Mouse (Mus musculus) liver, embryonic 15.5 days (tissue): Measurements from ENCODE around the gene Vmn1r67. TPM values are rescaled to one million over a fixed set of nuclear protein-coding genes. Genes with fewer than 3 reads are reported as not detected.
A peak's percentile ranks its signal among the peaks of the same experiment; 100 is the strongest.

Experiments used
- ATAC-seq: fragments of 200-750 bp; cut with Nextera tagmentation; 2 replicates; pipeline ENCODE4 v1.8.0; 2017; ENCODE audit warnings: moderate number of reproducible peaks, mild to moderate bottlenecking, moderate library complexity; ENCODE audit not compliant: insufficient read depth
- H3K27ac ChIP-seq: fragments of 300-500 bp; sonication (generic); replicated peaks from 2 replicates; pipeline ENCODE4 v1.5.1; 2015; ENCODE audit warnings: mild to moderate bottlenecking, inconsistent platforms
- H3K27me3 ChIP-seq: fragments of 300-500 bp; sonication (generic); 2 replicates; pipeline ENCODE4 v1.6.1; 2015; ENCODE audit warnings: mild to moderate bottlenecking, inconsistent platforms
- H3K36me3 ChIP-seq: fragments of 300-500 bp; sonication (generic); replicated peaks from 2 replicates; pipeline ENCODE4 v1.6.1; 2015; ENCODE audit warnings: moderate library complexity, mild to moderate bottlenecking, inconsistent platforms
- H3K4me1 ChIP-seq: fragments of 300-500 bp; sonication (generic); replicated peaks from 2 replicates; pipeline ENCODE4 v1.6.1; 2015; ENCODE audit warnings: inconsistent platforms
- H3K4me2 ChIP-seq: fragments of 300-500 bp; sonication (generic); 2 replicates; pipeline ENCODE4 v1.6.1; 2015; ENCODE audit warnings: moderate library complexity, mild to moderate bottlenecking, inconsistent platforms
- H3K4me3 ChIP-seq: fragments of 300-500 bp; sonication (generic); replicated peaks from 2 replicates; pipeline ENCODE4 v1.5.1; 2015; ENCODE audit warnings: mild to moderate bottlenecking, inconsistent platforms
- H3K9ac ChIP-seq: fragments of 300-500 bp; sonication (generic); 2 replicates; pipeline ENCODE4 v1.6.1; 2015; ENCODE audit warnings: moderate library complexity, mild to moderate bottlenecking, inconsistent platforms
- H3K9me3 ChIP-seq: fragments of 300-500 bp; sonication (generic); replicated peaks from 2 replicates; pipeline ENCODE4 v1.6.1; 2016; ENCODE audit warnings: inconsistent platforms
- WGBS: fragments of 180-500 bp; shearing (Covaris S2); methylation state at CpG from one replicate; pipeline ENCODE4 v1.1.7; 2015; ENCODE audit warnings: mixed read lengths; ENCODE audit not compliant: insufficient replicate concordance; 5-methylcytosine and 5-hydroxymethylcytosine counted together
- polyA plus RNA-seq: library from polyadenylated mRNA; unstranded; fragments of >200 nt; fragmentation: Nextera tagmentation; extraction: Ambion mirVana; gene quantifications from 2 replicates; pipeline ENCODE4 v1.2.1, GENCODE M21; 2015

Gene Vmn1r67
- not detected in 2 replicates for polyA plus RNA-seq

- no peak for ATAC-seq
- no peaks in the 10 kb centered on the region for H3K4me1 ChIP-seq
- H3K27ac ChIP-seq, result no peak within 1 kb of the TSS
- no peak within 1 kb of the TSS for H3K4me3 ChIP-seq
- no peaks in the 10 kb centered on the region for H3K27me3 ChIP-seq
- H3K9me3 ChIP-seq, result no peaks in the 10 kb centered on the region
- no peaks in the 10 kb centered on the region for H3K36me3 ChIP-seq
- no peak within 1 kb of the TSS for H3K9ac ChIP-seq
- no peak within 1 kb of the TSS for H3K4me2 ChIP-seq
These were observed at the start of gene Vmn1r67 for GRCm38 (mm10) chr7:10443031-10443430. Gene Vmn1r67 (plus strand): TSS chr7:10443331.

- no peak overlapping the region for H3K4me3 ChIP-seq
These were observed 15.0 kb downstream of the Vmn1r67 start for GRCm38 (mm10) chr7:10458166-10458565.

GRCm38 (mm10) chr7:10479813-10480212 lies 36.7 kb downstream of the Vmn1r67 start:
- Histone ChIP-seq H3K9ac (no peak overlapping the region), H3K4me3 (no peak overlapping the region), H3K27ac (no peak overlapping the region), H3K27me3 (no peaks in the 10 kb centered on the region), H3K4me1 (no peaks in the 10 kb centered on the region), H3K36me3 (no peaks in the 10 kb centered on the region), H3K4me2 (no peak overlapping the region), H3K9me3 (no peaks in the 10 kb centered on the region)
- no peak for ATAC-seq

More at GRCm38 (mm10) chr7:10458166-10458565, 15.0 kb downstream of the Vmn1r67 start:
- 43% methylated on average over 3 of the region's 3 CpGs for WGBS
- H3K27me3 ChIP-seq, result no peaks in the 10 kb centered on the region
- H3K9me3 ChIP-seq, result no peaks in the 10 kb centered on the region
- H3K36me3 ChIP-seq, result no peaks in the 10 kb centered on the region
- ATAC-seq, result no peak
- no peaks in the 10 kb centered on the region for H3K4me1 ChIP-seq
- H3K9ac ChIP-seq, result no peak overlapping the region
- no peak overlapping the region for H3K4me2 ChIP-seq
- H3K27ac ChIP-seq, result no peak overlapping the region

GRCm38 (mm10) chr7:10480588-10481233 lies 37.6 kb downstream of the Vmn1r67 start:
- H3K4me2 ChIP-seq, result no peak overlapping the region

GRCm38 (mm10) chr7:10494786-10495521 lies 51.8 kb downstream of the Vmn1r67 start, which contains the start of gene Zik1:
Gene Zik1 (minus strand): TSS chr7:10495394.
- H3K27ac ChIP-seq, result no peak within 1 kb of the TSS
- no peaks in the 10 kb centered on the region for H3K27me3 ChIP-seq
- H3K4me3 ChIP-seq, result peak within 1 kb of the TSS; percentile 65
- H3K36me3 ChIP-seq, result peaks cover 16% of the 10 kb centered on the region
- H3K4me2 ChIP-seq, result peak within 1 kb of the TSS; percentile 66
- peak; percentile 91 for ATAC-seq
- no peaks in the 10 kb centered on the region for H3K9me3 ChIP-seq
- H3K9ac ChIP-seq, result peak within 1 kb of the TSS; percentile 50; the same call in 1 of the 2 replicates
- WGBS, result 3% methylated on average over 33 of the region's 33 CpGs
- 0 out of 2 replicates have a peak, but pooled peaks cover 8% of the 10 kb centered on the region for H3K4me1 ChIP-seq

More at GRCm38 (mm10) chr7:10480588-10481233, 37.6 kb downstream of the Vmn1r67 start:
- H3K4me3 ChIP-seq, result no peak overlapping the region
- H3K9me3 ChIP-seq, result no peaks in the 10 kb centered on the region
- no peak overlapping the region for H3K9ac ChIP-seq
- WGBS, result 54% methylated on average over 18 of the region's 18 CpGs
- H3K4me1 ChIP-seq, result no peaks in the 10 kb centered on the region
- no peak for ATAC-seq
- H3K27ac ChIP-seq, result no peak overlapping the region
- H3K27me3 ChIP-seq, result no peaks in the 10 kb centered on the region
- H3K36me3 ChIP-seq, result no peaks in the 10 kb centered on the region

- Histone ChIP-seq H3K9ac (no peak overlapping the region), H3K27me3 (no peaks in the 10 kb centered on the region), H3K27ac (no peak overlapping the region), H3K36me3 (peaks cover 9% of the 10 kb centered on the region), H3K9me3 (no peaks in the 10 kb centered on the region), H3K4me3 (peak overlapping the region; percentile 65), H3K4me2 (peak overlapping the region; percentile 66; the same call in 1 of the 2 replicates), H3K4me1 (0 out of 2 replicates have a peak, but pooled peaks cover 8% of the 10 kb centered on the region)
- WGBS, result 23% methylated on average over 6 of the region's 6 CpGs
- no peak; the same call in 1 of the 2 replicates for ATAC-seq
These were observed 52.4 kb downstream of the Vmn1r67 start for GRCm38 (mm10) chr7:10495578-10495977.

Other genes with a start within 250 kb of the Vmn1r67 start
- not detected in 2 replicates for gene Vmn1r66, start 165.3 kb upstream of the Vmn1r67 start, polyA plus RNA-seq
- gene Zik1, start 52.1 kb downstream of the Vmn1r67 start, polyA plus RNA-seq, result 1.6 and 1.7 TPM in 2 replicates
- gene Vmn1r68, start 115.2 kb downstream of the Vmn1r67 start, polyA plus RNA-seq, result not detected in 2 replicates
- gene Vmn1r69, start 170.3 kb downstream of the Vmn1r67 start, polyA plus RNA-seq, result not detected in 2 replicates
- not detected in 2 replicates for gene Vmn1r70, start 188.2 kb downstream of the Vmn1r67 start, polyA plus RNA-seq
- not detected in 2 replicates for gene Nlrp4b, start 244.5 kb downstream of the Vmn1r67 start, polyA plus RNA-seq